Mouse (Mus musculus): Measurements from ENCODE around the gene Fpr-rs3. TPM values are rescaled to one million over a fixed set of nuclear protein-coding genes. Genes with fewer than 3 reads are reported as not detected.

The Fpr-rs3 gene
- polyA plus RNA-seq (2012) = not detected in 2 replicates

DNA sequence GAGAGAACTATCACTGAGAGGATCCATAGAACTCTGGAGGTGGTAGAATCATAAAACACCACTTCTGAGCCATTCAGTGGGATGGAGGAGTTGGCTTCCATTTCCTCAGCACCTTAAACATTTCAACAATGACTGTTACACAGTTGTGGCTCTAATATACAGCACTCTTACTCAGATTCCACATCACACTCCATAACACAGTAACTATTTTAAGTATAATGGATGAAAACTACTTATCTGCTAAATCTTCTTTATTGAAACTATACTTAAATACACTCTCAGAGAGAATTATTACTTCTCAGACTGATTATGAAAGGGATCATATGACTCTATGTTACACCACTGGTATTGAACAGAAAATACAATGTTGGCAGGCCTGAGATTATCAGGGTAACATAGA, at the start of gene Fpr-rs3:
Gene Fpr-rs3 (minus strand): TSS at position 101 of the 400 bp plus-strand sequence.
- TF ChIP-seq TAL1 (IDR thresholded peaks at IDR 0.05; ENCODE audit: low read length) (no peak), GATA1 (IDR thresholded peaks at IDR 0.05; ENCODE audit: low read length) (no peak)
- H3K4me1 ChIP-seq (ENCODE audit: control insufficient read depth) = no peaks in the 10 kb centered on the region
- 0 out of 2 replicates have a peak, but pooled peaks cover 3% of the 10 kb centered on the region for H3K9me3 ChIP-seq (ENCODE audit: control insufficient read depth, low read length)
- H3K4me3 ChIP-seq (replicated peaks) = no peak within 1 kb of the TSS
- no peaks in the 10 kb centered on the region for H3K27me3 ChIP-seq (ENCODE audit: control insufficient read depth)
- H3K36me3 ChIP-seq (ENCODE audit: control insufficient read depth) = no peaks in the 10 kb centered on the region

GRCm38 (mm10) chr17:20596323-20596722, 28.4 kb downstream of the Fpr-rs3 start, which contains the start of gene Vmn2r110:
TSS of gene Vmn2r110 (minus strand) at chr17:20596423.
- no peaks in the 10 kb centered on the region for H3K36me3 ChIP-seq (ENCODE audit: control insufficient read depth)
- TF ChIP-seq GATA1 (IDR thresholded peaks at IDR 0.05; ENCODE audit: low read length) (no peak), TAL1 (IDR thresholded peaks at IDR 0.05; ENCODE audit: low read length) (no peak)
- H3K4me3 ChIP-seq (replicated peaks) = no peak within 1 kb of the TSS
- peaks cover under 1% of the 10 kb centered on the region; the same call in 1 of the 2 replicates for H3K9me3 ChIP-seq (ENCODE audit: control insufficient read depth, low read length)
- no peaks in the 10 kb centered on the region for H3K4me1 ChIP-seq (ENCODE audit: control insufficient read depth)
- H3K27me3 ChIP-seq (ENCODE audit: control insufficient read depth) = no peaks in the 10 kb centered on the region

Other genes starting within 250 kb of the Fpr-rs3 start
- not detected in 2 replicates for gene Vmn1r224, start 210.7 kb downstream of the Fpr-rs3 start, polyA plus RNA-seq (2012)
- gene Vmn2r108, start 143.5 kb downstream of the Fpr-rs3 start, polyA plus RNA-seq (2012) = not detected in 2 replicates
- gene Vmn1r225, start 126.7 kb downstream of the Fpr-rs3 start, polyA plus RNA-seq (2012) = not detected in 2 replicates
- not detected in 2 replicates for gene Vmn2r109, start 60.1 kb downstream of the Fpr-rs3 start, polyA plus RNA-seq (2012)
- not detected in 2 replicates for gene Vmn2r110, start 28.5 kb downstream of the Fpr-rs3 start, polyA plus RNA-seq (2012)
- not detected in 2 replicates for gene Vmn1r226, start 58.0 kb upstream of the Fpr-rs3 start, polyA plus RNA-seq (2012)
- gene Vmn1r227, start 105.0 kb upstream of the Fpr-rs3 start, polyA plus RNA-seq (2012) = not detected in 2 replicates
- gene Vmn1r228, start 161.3 kb upstream of the Fpr-rs3 start, polyA plus RNA-seq (2012) = not detected in 2 replicates
- gene Vmn1r229, start 186.7 kb upstream of the Fpr-rs3 start, polyA plus RNA-seq (2012) = not detected in 2 replicates
- not detected in 2 replicates for gene Vmn1r230, start 215.6 kb upstream of the Fpr-rs3 start, polyA plus RNA-seq (2012)

Measured in erythroblast, embryonic 14.5 days (primary cell).